Mouse (Mus musculus): ENCODE measurements around the gene Eif2b4.

Gene Eif2b4

GRCm38 (mm10) chr5:31199321-31199892 lies 6.2 kb upstream of the Eif2b4 start:
- no peak for DNase-seq

- no peak for DNase-seq
Observed at GRCm38 (mm10) chr5:31198616-31199320, 5.5 kb upstream of the Eif2b4 start.

DNA sequence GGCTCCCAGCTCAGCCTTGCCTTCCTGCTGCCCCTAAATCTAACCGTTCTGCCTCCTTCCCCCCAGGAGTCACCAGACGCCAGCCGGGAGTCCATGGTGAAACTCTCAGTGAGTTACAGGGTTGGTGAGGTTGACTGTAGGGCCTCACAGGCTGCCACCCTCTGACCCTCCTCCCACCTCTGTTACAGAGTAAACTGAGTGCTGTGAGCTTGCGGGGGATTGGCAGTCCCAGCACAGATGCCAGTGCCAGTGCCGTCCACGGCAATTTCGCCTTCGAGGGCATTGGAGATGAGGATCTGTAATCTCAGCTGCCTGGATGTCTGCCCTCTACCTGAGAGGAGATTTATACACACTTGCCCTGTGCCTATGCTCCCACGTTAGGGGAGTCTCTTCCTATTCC lies 4.9 kb upstream of the Eif2b4 start:
- DNase-seq = no peak

- no peak for DNase-seq
Observed at GRCm38 (mm10) chr5:31197072-31197471, 3.8 kb upstream of the Eif2b4 start.

- DNase-seq = no peak
Observed at GRCm38 (mm10) chr5:31196207-31196606, 3.0 kb upstream of the Eif2b4 start.

DNA sequence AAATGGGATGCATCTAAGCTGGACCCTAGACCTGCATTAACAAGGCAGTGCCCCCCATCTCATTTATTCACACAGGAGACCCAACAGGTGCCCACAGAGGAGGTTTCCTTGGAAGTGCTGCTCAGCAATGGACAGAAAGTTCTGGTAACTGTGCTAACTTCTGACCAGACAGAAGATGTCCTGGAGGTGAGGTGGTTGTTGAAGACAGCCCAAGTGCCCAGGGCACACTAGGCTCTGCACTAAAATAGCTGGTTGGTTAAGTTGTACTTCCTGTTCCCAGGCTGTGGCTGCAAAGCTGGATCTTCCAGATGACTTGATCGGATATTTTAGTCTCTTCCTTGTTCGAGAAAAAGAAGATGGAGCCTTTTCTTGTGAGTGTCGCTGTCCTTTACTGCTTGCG lies 2.4 kb upstream of the Eif2b4 start:
- DNase-seq = no peak

GRCm38 (mm10) chr5:31194486-31195485 lies 1.6 kb upstream of the Eif2b4 start:
- no peak for DNase-seq

DNA sequence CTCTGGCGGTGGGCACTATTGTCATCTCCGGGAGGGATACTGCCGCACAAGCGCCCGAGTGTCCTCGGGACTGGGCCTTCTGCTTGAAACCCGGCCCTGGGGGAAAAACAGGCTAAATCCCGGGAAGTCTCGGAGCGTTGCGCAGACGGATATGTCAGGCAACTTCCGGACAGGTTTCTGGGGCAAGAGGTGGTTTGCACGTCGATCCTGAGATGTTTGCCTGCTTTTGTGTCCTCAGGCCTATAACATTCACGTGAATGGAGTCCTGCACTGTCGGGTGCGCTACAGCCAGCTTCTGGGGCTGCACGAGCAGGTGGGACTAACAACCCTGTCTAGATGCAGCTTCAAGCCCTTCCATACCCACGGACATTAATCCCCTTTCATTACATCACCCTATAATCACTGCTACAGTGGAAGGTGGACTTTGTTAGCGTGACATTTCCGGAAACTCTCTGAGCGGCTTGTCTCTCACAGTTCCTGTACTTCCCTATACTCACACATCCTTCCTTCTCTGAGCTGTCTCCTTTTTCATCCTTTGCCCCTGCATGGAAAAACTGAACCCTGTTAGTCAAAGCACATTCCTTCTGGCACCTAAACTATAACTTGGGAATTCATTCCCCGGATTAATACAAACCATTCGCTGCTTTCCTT lies 526 bp upstream of the Eif2b4 start:
- DNase-seq = peak; percentile 38

DNA sequence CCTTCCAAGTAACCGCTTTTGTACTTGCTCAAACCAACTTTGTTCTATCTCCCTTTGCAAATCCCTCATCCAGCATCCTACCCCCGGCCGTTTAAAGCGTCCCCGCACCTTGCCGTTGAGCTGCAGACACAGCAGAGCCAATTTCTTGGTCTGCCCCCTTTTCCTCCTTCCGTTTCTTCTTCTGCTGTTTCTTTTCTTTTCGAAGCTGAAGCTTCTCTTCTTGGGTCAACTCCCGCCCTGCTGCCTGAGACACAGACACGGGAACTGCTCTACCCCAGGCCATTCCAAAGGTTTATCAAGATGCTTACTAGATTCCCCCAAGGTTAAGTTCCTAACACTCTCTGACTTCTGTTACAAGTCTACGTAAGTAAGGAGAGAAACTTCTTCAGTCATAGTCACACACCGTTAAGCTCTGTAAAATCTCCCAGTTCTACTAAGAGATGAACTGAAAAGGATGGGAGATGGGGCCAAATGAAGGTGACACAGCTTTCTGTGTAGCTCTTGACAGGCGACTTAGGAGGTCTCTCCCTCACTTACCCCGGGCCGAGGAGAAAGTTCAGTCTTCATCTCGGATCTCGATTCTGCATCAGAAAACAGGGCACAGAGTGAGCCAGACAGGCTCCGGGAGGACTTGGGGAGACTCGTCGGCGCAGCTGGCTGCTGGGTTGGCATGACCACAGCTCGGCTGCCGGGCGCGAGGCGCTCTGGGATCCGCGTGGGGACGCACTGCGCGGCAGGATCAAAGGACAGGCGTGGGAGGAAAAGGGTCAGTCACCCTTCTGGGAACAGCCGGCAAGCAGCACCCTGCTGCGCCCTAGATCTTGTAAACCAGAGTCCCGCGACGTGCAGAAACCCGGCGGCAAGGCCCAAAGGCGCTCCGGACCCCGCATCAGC lies 938 bp downstream of the Eif2b4 start:
- peak; percentile 78 for DNase-seq

DNA sequence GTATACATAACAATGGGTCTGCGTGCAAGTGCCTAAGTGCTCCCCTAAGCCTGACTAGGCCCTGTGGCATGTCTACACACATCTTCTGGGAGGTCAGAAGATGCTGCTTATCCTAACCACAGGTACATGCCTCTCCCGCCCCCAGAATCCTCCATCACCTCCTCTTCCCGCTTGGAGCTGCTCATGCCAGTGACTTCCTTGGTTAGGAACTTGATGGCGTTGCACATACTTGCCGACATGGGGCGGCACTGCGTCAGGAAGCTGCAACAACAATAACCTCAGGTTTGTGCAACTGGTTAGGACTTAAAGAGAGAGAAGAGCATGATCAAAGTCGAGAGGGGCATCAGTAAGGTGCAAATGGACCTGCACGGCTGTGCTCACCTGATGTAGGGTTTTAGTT lies 3.0 kb downstream of the Eif2b4 start:
- DNase-seq = no peak

GRCm38 (mm10) chr5:31188223-31188840 lies 4.9 kb downstream of the Eif2b4 start:
- DNase-seq = no peak

DNA sequence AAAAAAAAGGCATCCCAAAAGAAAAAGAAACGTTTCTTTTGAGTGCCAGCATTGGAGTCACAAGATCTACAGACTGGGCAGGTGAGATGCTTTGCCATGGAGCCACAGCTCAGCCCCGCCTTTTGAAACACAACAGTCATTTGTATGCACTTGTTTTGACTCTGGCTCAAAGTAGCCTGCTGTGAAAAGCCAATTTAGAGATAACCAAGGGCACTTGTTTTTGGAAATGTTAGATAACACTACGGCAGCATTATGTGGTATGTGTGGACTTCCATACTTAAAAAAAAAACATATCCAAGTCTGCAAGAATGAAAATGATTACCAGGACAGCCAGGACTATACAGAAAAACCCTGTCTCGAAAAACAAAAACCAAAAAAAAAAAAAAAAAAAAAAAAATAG lies 9.6 kb downstream of the Eif2b4 start:
- peak; percentile 64 for DNase-seq

GRCm38 (mm10) chr5:31181183-31181770 lies 12.0 kb downstream of the Eif2b4 start:
- DNase-seq = no peak

GRCm38 (mm10) chr5:31179766-31180630 lies 13.2 kb downstream of the Eif2b4 start, which contains the start of the genes Gm29609 and Gtf3c2:
Gene Gm29609, minus strand, starts transcription at chr5:31179911.
Gene Gtf3c2, minus strand, starts transcription at chr5:31180144.
- peak; percentile 92 for DNase-seq

DNA sequence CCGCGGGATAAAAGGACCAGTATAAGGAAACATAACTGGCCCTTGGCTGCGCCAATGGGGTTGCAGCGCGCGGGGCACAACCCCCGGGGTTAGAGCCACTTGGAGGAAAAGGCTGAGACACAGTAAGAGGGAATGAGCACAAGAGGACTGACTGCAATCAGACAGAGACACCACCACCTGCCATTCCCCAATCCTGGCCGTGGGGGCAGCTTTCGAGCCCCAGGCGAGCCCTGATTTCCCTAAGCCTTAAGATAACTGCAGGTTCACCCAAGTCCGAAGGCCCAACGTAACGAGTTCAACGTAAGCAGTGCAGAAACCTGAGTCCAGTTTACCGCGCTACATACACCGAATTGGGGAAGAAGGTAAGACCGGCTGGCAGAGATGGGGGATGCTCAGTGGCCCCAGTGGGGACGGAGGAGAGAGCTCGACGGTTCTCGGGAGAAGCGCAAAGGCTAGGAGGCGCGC lies 13.9 kb downstream of the Eif2b4 start:
- peak; percentile 62 for DNase-seq

DNA sequence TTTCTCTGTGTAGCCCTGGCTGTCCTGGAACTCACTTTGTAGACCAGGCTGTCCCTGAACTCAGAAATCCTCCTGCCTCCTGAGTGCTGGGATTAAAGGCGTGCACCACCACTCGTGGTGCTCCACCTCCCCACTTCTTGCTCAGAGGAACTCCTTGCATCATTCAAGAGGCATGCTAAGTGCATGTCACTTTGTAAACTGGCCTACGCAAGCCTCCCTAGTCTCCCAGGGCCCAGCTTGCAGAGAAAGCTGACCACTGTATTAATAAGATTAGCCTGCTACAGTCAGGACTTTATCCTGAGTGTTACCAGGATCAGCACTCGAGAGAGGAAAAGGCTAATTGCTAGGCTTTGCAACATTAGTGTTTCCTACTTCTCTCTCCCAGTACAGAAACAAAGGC lies 24.6 kb downstream of the Eif2b4 start:
- no peak for DNase-seq

- DNase-seq = no peak
Observed at GRCm38 (mm10) chr5:31164878-31165277, 28.4 kb downstream of the Eif2b4 start.

DNA sequence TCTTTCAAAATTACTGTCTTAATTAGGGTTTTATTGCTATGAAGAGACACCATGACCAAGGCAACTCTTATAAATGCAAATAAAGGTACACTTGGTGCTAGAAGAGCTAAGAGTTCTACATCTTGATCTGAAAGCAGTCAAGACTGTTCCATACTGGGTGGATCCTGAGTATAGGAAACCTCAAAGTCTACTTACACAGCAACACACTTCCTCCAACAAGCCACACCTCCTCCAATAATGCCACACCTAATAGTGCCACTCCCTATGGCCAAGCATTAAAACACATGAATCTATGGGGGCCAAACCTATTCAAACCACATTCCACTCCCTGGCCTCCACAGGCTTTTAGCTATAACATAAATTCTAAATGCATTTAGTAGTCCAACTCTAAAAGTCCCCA lies 30.8 kb downstream of the Eif2b4 start:
- DNase-seq = no peak

DNA sequence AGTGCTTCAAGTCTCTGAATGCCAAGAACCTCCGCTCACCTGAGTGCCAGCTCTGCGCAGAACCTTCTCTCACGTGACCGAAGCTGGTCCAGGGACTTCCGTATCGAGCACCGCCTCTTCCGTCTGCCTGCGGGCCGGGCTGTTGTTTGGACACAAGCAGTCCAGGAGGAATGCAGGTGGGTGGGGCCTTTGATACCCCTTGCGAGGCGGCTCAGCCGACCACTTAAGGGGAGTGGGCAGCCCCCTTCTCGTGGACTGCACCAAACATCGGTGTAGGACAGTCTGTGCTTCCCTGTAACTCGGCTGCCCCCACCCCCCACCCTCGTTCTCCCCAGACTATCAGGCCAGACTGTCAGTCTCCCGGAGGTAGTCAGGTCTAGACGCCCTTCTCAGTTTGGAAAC lies 39.1 kb downstream of the Eif2b4 start, which contains the start of gene Mpv17:
TSS of gene Mpv17 (minus strand) at position 100 of the 402 bp plus-strand sequence.
- DNase-seq = peak; percentile 85
